Mouse (Mus musculus) neural tube, embryonic 11.5 days (tissue): ENCODE results near the gene Erbb2. TPM values are rescaled to one million over a fixed set of nuclear protein-coding genes. Genes with fewer than 3 reads are reported as not detected.

Experiments used
- ATAC-seq: fragments of 200-750 bp; cut with Nextera tagmentation; 2 replicates; pipeline ENCODE4 v1.8.0; 2017; ENCODE audit warnings: moderate number of reproducible peaks, mild to moderate bottlenecking, moderate TSS enrichment, moderate library complexity; ENCODE audit not compliant: insufficient read depth, low FRiP score, low TSS enrichment
- DNase-seq: peaks from one replicate; pipeline ENCODE4 v3.0.0-alpha.2; 2015; ENCODE audit warnings: low spot score
- H3K27ac ChIP-seq: fragments of 300-500 bp; sonication (generic); 2 replicates; pipeline ENCODE4 v1.5.1; 2014; ENCODE audit warnings: low read depth, mild to moderate bottlenecking, low read length
- H3K27me3 ChIP-seq: fragments of 300-500 bp; sonication (generic); 2 replicates; pipeline ENCODE4 v1.6.1; 2014; ENCODE audit warnings: mild to moderate bottlenecking, low read length, mixed read lengths; ENCODE audit not compliant: control insufficient read depth, insufficient read depth
- H3K36me3 ChIP-seq: fragments of 300-500 bp; sonication (generic); 2 replicates; pipeline ENCODE4 v1.6.1; 2014; ENCODE audit warnings: mild to moderate bottlenecking, low read length, moderate library complexity, mixed read lengths; ENCODE audit not compliant: control insufficient read depth, insufficient read depth
- H3K4me1 ChIP-seq: fragments of 300-500 bp; sonication (generic); 2 replicates; pipeline ENCODE4 v1.6.1; 2014; ENCODE audit warnings: low read length, mixed read lengths; ENCODE audit not compliant: control insufficient read depth, insufficient read depth
- H3K4me2 ChIP-seq: fragments of 300-500 bp; sonication (generic); 2 replicates; pipeline ENCODE4 v1.6.1; 2014; ENCODE audit warnings: low read depth, mild to moderate bottlenecking, moderate library complexity
- H3K4me3 ChIP-seq: fragments of 300-500 bp; sonication (generic); 2 replicates; pipeline ENCODE4 v1.5.1; 2014; ENCODE audit warnings: low read depth, low read length
- H3K9ac ChIP-seq: fragments of 300-500 bp; sonication (generic); 2 replicates; pipeline ENCODE4 v1.6.1; 2014; ENCODE audit warnings: mild to moderate bottlenecking, low read length
- H3K9me3 ChIP-seq: fragments of 300-500 bp; sonication (generic); 2 replicates; pipeline ENCODE4 v1.6.1; 2016; ENCODE audit warnings: low read length; ENCODE audit not compliant: control insufficient read depth
- WGBS: fragments of 180-500 bp; shearing (Covaris S2); extraction: QIAGEN DNeasy Blood & Tissue Kit; methylation state at CpG from one replicate; pipeline ENCODE4 v1.1.7; 2014; 5-methylcytosine and 5-hydroxymethylcytosine counted together
- polyA plus RNA-seq: library from polyadenylated mRNA; unstranded; fragments of >200 nt; fragmentation: Nextera tagmentation; extraction: Ambion mirVana; gene quantifications from 2 replicates; pipeline ENCODE4 v1.2.1, GENCODE M21; 2014

Gene Erbb2
- polyA plus RNA-seq, 1 experiment from 2014 or later, result 22.3 TPM

GRCm38 (mm10) chr11:98389221-98389780 is 23.0 kb upstream of the Erbb2 start:
- no peaks in the 10 kb centered on the region for H3K36me3 ChIP-seq
- ATAC-seq (no peak), DNase-seq (peak; percentile 60)
- no peak overlapping the region for H3K27ac ChIP-seq
- H3K27me3 ChIP-seq, result peaks cover 31% of the 10 kb centered on the region
- WGBS, result 19% methylated on average over 9 of the region's 9 CpGs
- H3K4me1 ChIP-seq, result no peaks in the 10 kb centered on the region
- no peak overlapping the region for H3K4me3 ChIP-seq
- no peak overlapping the region for H3K4me2 ChIP-seq
- H3K9ac ChIP-seq, result no peak overlapping the region
- H3K9me3 ChIP-seq, result no peaks in the 10 kb centered on the region

GRCm38 (mm10) chr11:98390141-98390540 is 22.1 kb upstream of the Erbb2 start:
- ATAC-seq (no peak), DNase-seq (no peak)
- Histone ChIP-seq H3K4me2 (no peak overlapping the region), H3K4me1 (no peaks in the 10 kb centered on the region), H3K27me3 (peaks cover 31% of the 10 kb centered on the region), H3K9ac (no peak overlapping the region), H3K9me3 (no peaks in the 10 kb centered on the region), H3K27ac (no peak overlapping the region), H3K36me3 (no peaks in the 10 kb centered on the region), H3K4me3 (no peak overlapping the region)
- 64% methylated on average over 8 of the region's 12 CpGs for WGBS

- H3K36me3 ChIP-seq, result no peaks in the 10 kb centered on the region
- H3K4me3 ChIP-seq, result no peak overlapping the region
- DNase-seq (no peak), ATAC-seq (no peak)
- H3K27me3 ChIP-seq, result peaks cover 17% of the 10 kb centered on the region
- no peaks in the 10 kb centered on the region for H3K4me1 ChIP-seq
- H3K9me3 ChIP-seq, result no peaks in the 10 kb centered on the region
- no peak overlapping the region for H3K27ac ChIP-seq
- 13% methylated on average over 8 of the region's 8 CpGs for WGBS
- no peak overlapping the region for H3K9ac ChIP-seq
- H3K4me2 ChIP-seq, result no peak overlapping the region
Measured at GRCm38 (mm10) chr11:98392034-98392433, 20.2 kb upstream of the Erbb2 start.

- Histone ChIP-seq H3K4me3 (no peak overlapping the region), H3K4me2 (no peak overlapping the region), H3K27ac (no peak overlapping the region), H3K4me1 (no peaks in the 10 kb centered on the region), H3K36me3 (no peaks in the 10 kb centered on the region), H3K9me3 (no peaks in the 10 kb centered on the region), H3K9ac (no peak overlapping the region), H3K27me3 (peaks cover 11% of the 10 kb centered on the region)
- ATAC-seq, result no peak
- DNase-seq, result no peak
- WGBS, result 48% methylated on average over 4 of the region's 4 CpGs
Measured at GRCm38 (mm10) chr11:98392645-98393044, 19.6 kb upstream of the Erbb2 start.

GRCm38 (mm10) chr11:98393317-98393716 is 19.0 kb upstream of the Erbb2 start:
- DNase-seq (no peak), ATAC-seq (no peak)
- 78% methylated on average over 6 of the region's 6 CpGs for WGBS
- Histone ChIP-seq H3K9ac (no peak overlapping the region), H3K4me2 (no peak overlapping the region), H3K9me3 (no peaks in the 10 kb centered on the region), H3K36me3 (no peaks in the 10 kb centered on the region), H3K27ac (no peak overlapping the region), H3K4me1 (no peaks in the 10 kb centered on the region), H3K4me3 (no peak overlapping the region), H3K27me3 (peaks cover 6% of the 10 kb centered on the region; the same call in 1 of the 2 replicates)

- DNase-seq (no peak), ATAC-seq (no peak)
- 60% methylated on average over 6 of the region's 6 CpGs for WGBS
- no peaks in the 10 kb centered on the region for H3K4me1 ChIP-seq
- H3K9me3 ChIP-seq, result no peaks in the 10 kb centered on the region
- no peak overlapping the region for H3K27ac ChIP-seq
- H3K27me3 ChIP-seq, result peaks cover 6% of the 10 kb centered on the region; the same call in 1 of the 2 replicates
- no peaks in the 10 kb centered on the region for H3K36me3 ChIP-seq
- no peak overlapping the region for H3K4me2 ChIP-seq
- no peak overlapping the region for H3K4me3 ChIP-seq
- H3K9ac ChIP-seq, result no peak overlapping the region
Measured at GRCm38 (mm10) chr11:98394301-98394700, 18.0 kb upstream of the Erbb2 start.

DNA sequence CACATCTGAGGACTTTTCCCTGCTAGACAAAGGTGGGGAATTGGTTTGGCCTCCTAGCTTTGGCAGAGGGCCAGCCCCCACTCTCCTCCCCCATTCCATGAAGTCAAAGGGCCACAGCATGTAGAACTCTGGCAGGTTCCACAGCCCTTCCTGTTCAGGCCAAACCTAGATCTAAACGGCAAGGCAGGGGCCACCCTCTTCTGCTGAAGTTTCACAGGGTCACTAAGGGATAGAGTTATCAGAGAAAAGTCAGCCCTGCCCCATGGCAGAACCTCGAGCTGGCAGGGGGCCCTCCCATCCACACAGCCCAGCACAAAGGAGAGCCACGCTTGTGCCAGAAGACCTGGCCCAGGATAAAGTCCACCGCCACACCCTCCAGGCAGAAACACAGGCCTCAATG is 17.2 kb upstream of the Erbb2 start:
- Histone ChIP-seq H3K9ac (no peak overlapping the region), H3K9me3 (no peaks in the 10 kb centered on the region), H3K27ac (no peak overlapping the region), H3K4me3 (no peak overlapping the region), H3K4me2 (no peak overlapping the region), H3K4me1 (no peaks in the 10 kb centered on the region), H3K36me3 (no peaks in the 10 kb centered on the region), H3K27me3 (peaks cover 6% of the 10 kb centered on the region; the same call in 1 of the 2 replicates)
- DNase-seq (no peak), ATAC-seq (no peak)
- WGBS, result 68% methylated on average over 4 of the region's 4 CpGs

GRCm38 (mm10) chr11:98397946-98398345 is 14.3 kb upstream of the Erbb2 start:
- no peaks in the 10 kb centered on the region for H3K36me3 ChIP-seq
- H3K27ac ChIP-seq, result no peak overlapping the region
- no peak overlapping the region for H3K4me2 ChIP-seq
- H3K9me3 ChIP-seq, result no peaks in the 10 kb centered on the region
- H3K4me3 ChIP-seq, result no peak overlapping the region
- no peak for ATAC-seq
- no peak overlapping the region for H3K9ac ChIP-seq
- no peak for DNase-seq
- H3K27me3 ChIP-seq, result 0 out of 2 replicates have a peak, but pooled peaks cover 2% of the 10 kb centered on the region
- peaks cover 4% of the 10 kb centered on the region; the same call in 1 of the 2 replicates for H3K4me1 ChIP-seq
- WGBS, result 88% methylated on average over 7 of the region's 7 CpGs

GRCm38 (mm10) chr11:98400161-98400726 is 12.0 kb upstream of the Erbb2 start, which contains the start of gene Pgap3:
Gene Pgap3, minus strand, starts transcription at chr11:98400490.
- Histone ChIP-seq H3K36me3 (no peaks in the 10 kb centered on the region), H3K27ac (peak within 1 kb of the TSS; percentile 92)
- under 1% methylated on average over 40 of the region's 40 CpGs for WGBS

More at GRCm38 (mm10) chr11:98400161-98400726, 12.0 kb upstream of the Erbb2 start, which contains the start of gene Pgap3:
- DNase-seq (peak; percentile 92), ATAC-seq (peak; percentile 89)
- Histone ChIP-seq H3K4me1 (peaks cover 4% of the 10 kb centered on the region; the same call in 1 of the 2 replicates), H3K9ac (peak within 1 kb of the TSS; percentile 73), H3K4me2 (peak within 1 kb of the TSS; percentile 79), H3K9me3 (no peaks in the 10 kb centered on the region), H3K27me3 (no peaks in the 10 kb centered on the region), H3K4me3 (peak within 1 kb of the TSS; percentile 65)
